Mouse (Mus musculus): ENCODE measurements around the gene Wdr77. TPM values are rescaled to one million over a fixed set of nuclear protein-coding genes. Genes with fewer than 3 reads are reported as not detected.
"Not testable (repeated sequence)": the region's sequence is repeated elsewhere in the genome, so short reads cannot be mapped to it uniquely, and the experiment has no call there.

The Wdr77 gene
- total RNA-seq, 1 experiment from 2014 or later: 34.9 TPM

DNA sequence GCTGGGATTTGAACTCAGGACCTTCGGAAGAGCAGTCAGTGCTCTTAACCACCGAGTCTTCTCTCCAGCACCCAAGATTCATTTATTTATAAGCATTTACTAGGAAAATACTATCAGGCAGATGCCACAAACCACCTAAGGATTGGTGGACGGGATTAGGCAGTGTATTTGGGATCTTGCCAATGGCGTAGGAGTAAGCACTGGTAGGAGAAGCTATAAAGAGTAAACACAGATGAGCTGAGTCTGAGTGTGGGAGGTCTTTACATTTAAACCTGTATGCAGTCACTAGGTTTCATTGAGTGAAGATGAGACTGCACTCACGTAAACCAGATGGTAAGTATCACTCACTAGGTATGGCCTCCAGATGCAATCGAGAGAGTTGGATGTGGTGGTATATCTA, 25.2 kb upstream of the Wdr77 start:
- ATAC-seq (ENCODE audit: extremely low read depth, insufficient number of reproducible peaks, low FRiP score, poor library complexity, severe bottlenecking): no peak

GRCm38 (mm10) chr3:105935033-105935432, 24.1 kb upstream of the Wdr77 start:
- ATAC-seq (ENCODE audit: extremely low read depth, insufficient number of reproducible peaks, low FRiP score, poor library complexity, severe bottlenecking): no peak

DNA sequence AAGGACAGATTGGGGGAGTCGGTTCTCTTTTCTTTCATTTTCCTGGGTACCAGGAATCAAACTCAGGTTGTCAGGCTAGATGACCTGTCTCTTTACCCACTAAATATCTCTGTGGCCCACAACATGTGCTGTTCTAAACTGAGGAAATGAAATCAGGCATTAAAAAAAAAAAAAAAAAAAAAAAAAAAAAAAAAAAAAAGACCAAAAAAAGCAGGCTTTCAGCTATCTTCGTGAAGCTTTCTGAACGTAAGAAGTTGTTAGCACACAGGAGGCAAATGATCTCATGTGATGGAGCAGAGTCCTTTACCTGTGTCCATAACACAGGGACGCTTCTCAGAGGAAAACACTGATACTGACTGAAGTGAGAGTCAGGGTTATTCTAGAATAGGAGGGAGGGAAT, 23.1 kb upstream of the Wdr77 start:
- ATAC-seq (ENCODE audit: extremely low read depth, insufficient number of reproducible peaks, low FRiP score, poor library complexity, severe bottlenecking): no peak

DNA sequence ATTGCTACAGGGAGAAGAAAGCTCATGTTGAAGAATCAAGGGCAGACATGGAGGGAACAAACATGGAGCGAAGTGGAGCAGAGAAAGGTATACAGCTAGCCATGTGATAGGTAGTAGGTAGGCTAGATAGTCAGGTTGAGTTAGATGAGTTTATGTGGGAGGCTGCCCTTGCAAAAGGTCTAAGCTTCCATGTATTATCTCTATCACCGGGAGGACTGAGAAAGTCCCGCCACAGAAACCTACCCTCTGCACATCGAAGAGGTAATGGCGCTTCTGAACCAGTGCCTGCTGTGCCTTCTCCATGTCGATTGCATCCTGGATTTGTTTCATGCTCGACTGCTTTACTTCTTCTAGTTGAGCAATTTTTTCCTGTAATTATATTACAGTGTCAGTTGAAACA, 7.8 kb upstream of the Wdr77 start:
- no peak for ATAC-seq (ENCODE audit: extremely low read depth, insufficient number of reproducible peaks, low FRiP score, poor library complexity, severe bottlenecking)

DNA sequence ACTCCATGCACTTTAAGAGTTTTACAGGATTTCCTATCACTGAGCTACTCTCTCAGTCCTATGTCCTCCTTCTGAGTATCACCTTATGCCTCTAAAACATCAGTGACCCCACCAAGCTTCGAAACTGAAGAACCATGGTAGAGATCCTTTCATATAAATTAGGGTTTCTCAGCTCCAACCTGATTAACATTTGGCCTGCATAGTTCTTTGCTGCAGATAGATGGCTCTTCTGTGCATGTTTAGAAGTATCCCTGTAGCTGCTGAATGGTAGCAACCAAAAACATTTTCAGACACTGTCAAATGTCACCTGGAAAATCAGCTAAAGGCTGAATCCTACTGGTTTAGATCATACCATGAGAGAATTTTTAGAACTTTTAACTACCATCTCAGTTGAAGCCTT, 1.9 kb upstream of the Wdr77 start:
- no peak for ATAC-seq (ENCODE audit: extremely low read depth, insufficient number of reproducible peaks, low FRiP score, poor library complexity, severe bottlenecking)

DNA sequence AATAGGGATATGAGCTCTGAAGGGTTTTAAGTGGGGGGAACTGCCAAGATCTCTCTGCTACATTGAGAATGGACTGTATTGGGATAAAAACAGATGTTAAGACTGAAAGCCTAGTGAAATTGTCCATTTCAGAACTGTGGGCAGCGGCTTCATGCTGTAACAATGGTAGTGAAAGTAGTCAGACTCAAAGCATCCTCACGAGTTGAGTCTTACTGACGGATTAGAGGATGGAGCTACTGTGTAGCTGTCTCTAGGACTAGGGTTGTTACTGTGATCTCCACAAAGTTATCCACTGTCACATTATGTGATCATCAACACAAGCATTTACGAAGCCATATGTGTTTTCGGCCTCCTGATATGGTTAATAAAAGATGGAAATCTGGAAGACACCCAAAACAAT, 965 bp upstream of the Wdr77 start:
- ATAC-seq (ENCODE audit: extremely low read depth, insufficient number of reproducible peaks, low FRiP score, poor library complexity, severe bottlenecking): no peak

GRCm38 (mm10) chr3:105959585-105959984, 416 bp downstream of the Wdr77 start:
- peak; percentile 2; the same call in 1 of the 2 replicates for ATAC-seq (ENCODE audit: extremely low read depth, insufficient number of reproducible peaks, low FRiP score, poor library complexity, severe bottlenecking)

GRCm38 (mm10) chr3:105959999-105960398, 830 bp downstream of the Wdr77 start, which contains the start of gene Atp5f1:
Gene Atp5f1, minus strand, starts transcription at chr3:105960099.
- ATAC-seq (ENCODE audit: extremely low read depth, insufficient number of reproducible peaks, low FRiP score, poor library complexity, severe bottlenecking): no peak

GRCm38 (mm10) chr3:105960700-105961099, 1.5 kb downstream of the Wdr77 start:
- ATAC-seq (ENCODE audit: extremely low read depth, insufficient number of reproducible peaks, low FRiP score, poor library complexity, severe bottlenecking): no peak

GRCm38 (mm10) chr3:105971831-105972446, 12.8 kb downstream of the Wdr77 start:
- ATAC-seq (ENCODE audit: extremely low read depth, insufficient number of reproducible peaks, low FRiP score, poor library complexity, severe bottlenecking): no peak

DNA sequence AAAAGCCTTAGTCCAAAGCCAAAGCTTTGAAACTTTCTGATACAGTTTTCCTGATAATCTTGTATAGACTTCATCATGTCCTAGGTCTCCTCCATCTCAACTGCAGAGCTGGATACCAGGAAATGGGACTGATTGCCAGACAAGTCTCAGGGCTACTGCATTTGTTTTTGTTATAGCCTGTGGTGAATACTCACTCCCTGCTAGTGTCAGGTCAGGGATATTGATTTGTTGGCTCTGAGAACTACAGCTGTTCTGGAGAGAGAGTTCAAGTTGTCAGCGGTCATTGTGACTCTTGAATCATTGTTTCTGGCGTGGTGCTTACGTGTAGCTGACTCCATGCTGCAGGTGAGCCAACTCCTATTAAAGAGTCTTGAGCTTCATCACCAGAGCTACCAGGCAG, 14.2 kb downstream of the Wdr77 start, which contains the start of gene Ovgp1:
TSS of gene Ovgp1 (plus strand) at position 301 of the 400 bp plus-strand sequence.
- no peak for ATAC-seq (ENCODE audit: extremely low read depth, insufficient number of reproducible peaks, low FRiP score, poor library complexity, severe bottlenecking)

GRCm38 (mm10) chr3:105974174-105974573, 15.0 kb downstream of the Wdr77 start:
- ATAC-seq (ENCODE audit: extremely low read depth, insufficient number of reproducible peaks, low FRiP score, poor library complexity, severe bottlenecking): peak; percentile 72; the same call in 1 of the 2 replicates

DNA sequence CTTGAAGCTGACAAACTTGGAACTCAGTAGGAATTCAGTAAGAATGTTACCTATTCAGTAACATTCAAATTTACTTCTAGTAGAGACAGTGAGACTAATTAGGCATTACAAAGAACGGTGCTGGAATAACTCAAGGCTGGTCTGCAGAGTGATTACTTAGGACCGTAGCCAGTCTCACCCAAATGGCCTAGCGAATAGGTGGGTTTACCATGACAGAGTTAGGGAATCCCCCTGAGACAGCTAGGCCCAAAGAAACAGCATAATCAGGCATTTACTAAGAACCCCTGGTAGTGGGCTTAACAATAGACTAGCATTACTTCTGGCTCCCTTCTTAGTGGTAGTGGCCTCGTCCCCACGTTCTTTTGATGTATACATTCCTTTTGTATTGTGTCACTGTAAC, 30.4 kb downstream of the Wdr77 start:
- not testable (repeated sequence) for ATAC-seq (ENCODE audit: extremely low read depth, insufficient number of reproducible peaks, low FRiP score, poor library complexity, severe bottlenecking)

GRCm38 (mm10) chr3:105991653-105992283, 32.6 kb downstream of the Wdr77 start:
- ATAC-seq (ENCODE audit: extremely low read depth, insufficient number of reproducible peaks, low FRiP score, poor library complexity, severe bottlenecking): peak; percentile 74

- peak; percentile 55 for ATAC-seq (ENCODE audit: extremely low read depth, insufficient number of reproducible peaks, low FRiP score, poor library complexity, severe bottlenecking)
These were observed 35.6 kb downstream of the Wdr77 start for GRCm38 (mm10) chr3:105994730-105995129.

- ATAC-seq (ENCODE audit: extremely low read depth, insufficient number of reproducible peaks, low FRiP score, poor library complexity, severe bottlenecking): 0 out of 2 replicates have a peak, but pooled peaks have one; percentile 24
These were observed 41.7 kb downstream of the Wdr77 start for GRCm38 (mm10) chr3:106000707-106001375.

GRCm38 (mm10) chr3:106001416-106002370, 42.5 kb downstream of the Wdr77 start:
- peak; percentile 97 for ATAC-seq (ENCODE audit: extremely low read depth, insufficient number of reproducible peaks, low FRiP score, poor library complexity, severe bottlenecking)

- not testable (repeated sequence) for ATAC-seq (ENCODE audit: extremely low read depth, insufficient number of reproducible peaks, low FRiP score, poor library complexity, severe bottlenecking)
These were observed 44.2 kb downstream of the Wdr77 start for GRCm38 (mm10) chr3:106003360-106003759.

DNA sequence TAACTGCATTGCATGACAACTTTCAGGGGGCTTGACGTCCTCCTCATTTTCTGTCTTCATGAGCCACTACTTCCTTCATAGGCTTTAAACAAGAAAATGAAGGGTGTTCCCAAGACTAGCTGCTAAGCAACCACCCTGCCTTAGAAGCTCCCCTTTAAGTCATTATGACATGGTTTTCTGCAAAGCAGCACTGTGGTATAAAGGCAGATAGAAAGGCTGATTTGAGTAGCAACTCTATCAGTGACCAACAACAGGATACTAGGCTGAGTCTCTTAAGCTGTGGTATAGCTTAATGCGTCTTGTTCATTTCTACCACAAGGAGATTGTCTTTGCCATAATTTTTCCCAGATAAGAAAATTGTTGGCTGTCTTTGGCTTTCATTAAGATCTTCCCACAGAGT, 55.4 kb downstream of the Wdr77 start, which contains the start of gene Pifo:
TSS of gene Pifo (minus strand) at position 101 of the 400 bp plus-strand sequence.
- no peak for ATAC-seq (ENCODE audit: extremely low read depth, insufficient number of reproducible peaks, low FRiP score, poor library complexity, severe bottlenecking)
